Mouse (Mus musculus) cerebellum, postnatal 4 days (tissue): Measurements from ENCODE around the gene Tnpo3.

Source experiments
- DNase-seq, 2 experiments: peaks; one replicate each; pipeline ENCODE4 v3.0.0; 2022; ENCODE audit warnings: low spot score in 2 of 2, mixed read lengths in 1 of 2

The Tnpo3 gene

DNA sequence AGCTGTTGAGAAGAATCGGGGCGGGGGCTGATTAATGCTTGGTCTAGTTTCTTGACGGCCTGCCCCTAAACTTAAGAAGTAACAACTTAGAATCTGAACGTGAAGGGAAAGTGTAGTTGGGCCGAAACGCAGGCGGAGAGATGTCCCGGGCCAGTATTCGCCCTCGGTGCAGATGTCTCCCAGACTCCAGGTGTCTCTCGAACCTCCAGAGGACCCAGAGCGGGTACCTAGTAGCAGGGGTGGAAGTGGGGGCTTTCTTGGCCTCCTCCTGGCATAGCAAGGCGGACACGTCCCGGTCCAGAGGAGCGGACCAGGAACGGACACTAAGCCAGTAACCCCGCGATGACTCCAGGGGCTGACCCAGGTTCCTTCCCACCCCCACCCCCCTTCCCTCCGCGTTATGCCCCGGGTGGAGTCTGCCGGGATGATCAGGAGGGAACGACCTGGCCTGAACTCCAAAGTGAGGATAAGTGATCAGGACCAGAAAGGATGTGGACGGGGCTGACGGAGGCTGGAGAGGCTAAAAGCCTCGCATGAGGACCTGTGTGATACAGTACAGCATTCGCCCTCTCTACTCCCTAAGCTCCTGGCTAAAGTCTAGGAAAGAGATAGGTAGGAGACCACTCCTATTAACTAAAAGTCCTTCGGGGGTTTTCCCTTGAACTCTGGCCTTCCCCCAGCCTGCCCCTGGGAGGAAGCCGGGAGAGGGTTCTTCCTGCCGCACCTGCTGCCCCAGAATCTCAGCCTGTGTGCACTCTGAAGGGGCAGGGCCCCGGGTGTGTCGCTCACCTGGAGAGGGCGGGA lies 82.1 kb downstream of the Tnpo3 start:
- no peak for DNase-seq

DNA sequence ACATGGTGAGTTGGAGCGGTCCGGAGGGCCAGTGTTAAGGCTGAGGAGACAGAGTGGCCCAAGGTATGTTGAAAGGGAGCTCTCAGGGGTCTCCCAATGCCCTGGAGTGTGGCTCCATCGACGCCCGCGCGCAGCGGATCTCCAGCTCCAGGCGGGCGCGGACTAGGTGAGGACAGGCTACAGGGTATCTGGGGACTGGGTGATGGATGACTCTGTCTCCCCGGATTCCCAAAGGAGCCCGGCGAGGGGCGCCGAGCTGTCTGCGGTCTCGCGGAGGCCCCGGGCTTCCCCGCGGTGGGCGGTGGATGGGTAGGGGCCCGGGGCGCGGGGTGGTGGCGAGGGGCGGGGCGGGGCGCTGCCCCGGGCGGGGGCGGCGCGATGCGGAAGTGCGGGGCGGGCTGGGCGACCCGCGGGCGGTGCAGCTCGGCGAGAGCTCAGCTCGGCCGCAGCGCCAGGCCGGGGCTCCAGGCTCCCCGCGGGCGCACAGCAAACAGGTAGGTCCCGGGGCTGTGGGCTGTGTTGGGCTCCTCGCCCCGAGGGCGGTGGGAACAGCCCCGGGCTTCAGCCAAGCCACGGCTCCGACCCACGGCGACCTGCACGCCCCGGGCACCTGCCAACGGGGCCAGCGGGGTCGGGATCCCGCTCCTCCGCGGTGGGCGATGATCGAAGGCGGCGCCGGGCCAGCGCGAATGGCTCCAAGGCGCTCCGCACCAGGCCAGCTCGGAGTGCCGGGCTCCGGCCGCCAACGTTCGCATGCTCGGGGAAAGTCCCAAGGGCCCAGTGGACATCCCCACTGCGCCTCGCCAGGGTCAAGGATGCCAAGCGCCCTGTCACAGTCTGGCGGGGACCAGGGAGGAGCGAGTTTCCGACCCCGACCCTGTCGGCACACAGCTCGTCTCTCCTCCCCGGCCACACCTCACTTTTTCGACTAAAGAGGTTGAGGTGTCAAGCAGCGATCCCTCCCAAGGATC lies 83.1 kb downstream of the Tnpo3 start, which contains the start of gene Irf5:
Gene Irf5, plus strand, starts transcription at position 345 of the 971 bp plus-strand sequence.
- no peak for DNase-seq

DNA sequence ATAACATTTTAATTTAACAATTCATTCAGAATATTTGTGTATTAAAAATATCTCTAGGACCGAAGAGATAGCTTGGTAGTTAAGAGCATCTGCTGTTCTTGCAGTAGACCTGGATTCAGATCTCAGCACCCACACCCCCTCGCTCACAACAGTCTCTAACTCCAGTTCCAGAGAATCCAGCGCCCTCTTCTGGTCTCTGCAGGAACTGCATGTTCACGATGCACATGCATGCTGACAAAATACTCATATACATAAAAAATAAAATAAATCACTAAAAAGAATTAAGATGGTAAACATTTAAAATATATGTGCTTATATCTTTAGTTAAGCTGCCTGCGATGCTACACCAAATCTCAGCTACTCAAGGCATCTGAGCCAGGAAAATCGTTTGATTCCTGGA lies 84.4 kb downstream of the Tnpo3 start:
- DNase-seq = no peak

DNA sequence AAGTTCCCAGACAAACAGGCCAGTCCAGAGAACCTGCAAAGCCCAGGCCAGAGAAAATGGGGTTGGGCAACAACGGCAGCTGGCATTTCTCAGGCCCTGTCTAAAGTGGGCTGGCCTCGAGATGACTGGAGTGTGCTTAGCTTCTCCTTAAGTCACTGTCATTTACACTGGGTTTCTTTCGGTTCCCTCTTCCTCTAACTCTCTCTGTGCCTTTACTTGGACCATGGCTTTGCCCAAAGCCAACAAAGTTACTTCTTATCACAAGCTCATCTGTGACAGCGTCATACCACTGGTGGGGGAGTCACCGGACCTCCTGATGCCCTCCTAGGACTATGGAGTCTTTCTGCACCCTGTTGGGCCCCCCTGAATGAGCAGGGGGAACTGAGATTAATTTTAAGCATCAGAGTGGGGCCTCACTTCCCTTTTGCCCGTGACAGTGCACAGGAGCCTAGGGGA lies 85.6 kb downstream of the Tnpo3 start:
- no peak for DNase-seq

DNA sequence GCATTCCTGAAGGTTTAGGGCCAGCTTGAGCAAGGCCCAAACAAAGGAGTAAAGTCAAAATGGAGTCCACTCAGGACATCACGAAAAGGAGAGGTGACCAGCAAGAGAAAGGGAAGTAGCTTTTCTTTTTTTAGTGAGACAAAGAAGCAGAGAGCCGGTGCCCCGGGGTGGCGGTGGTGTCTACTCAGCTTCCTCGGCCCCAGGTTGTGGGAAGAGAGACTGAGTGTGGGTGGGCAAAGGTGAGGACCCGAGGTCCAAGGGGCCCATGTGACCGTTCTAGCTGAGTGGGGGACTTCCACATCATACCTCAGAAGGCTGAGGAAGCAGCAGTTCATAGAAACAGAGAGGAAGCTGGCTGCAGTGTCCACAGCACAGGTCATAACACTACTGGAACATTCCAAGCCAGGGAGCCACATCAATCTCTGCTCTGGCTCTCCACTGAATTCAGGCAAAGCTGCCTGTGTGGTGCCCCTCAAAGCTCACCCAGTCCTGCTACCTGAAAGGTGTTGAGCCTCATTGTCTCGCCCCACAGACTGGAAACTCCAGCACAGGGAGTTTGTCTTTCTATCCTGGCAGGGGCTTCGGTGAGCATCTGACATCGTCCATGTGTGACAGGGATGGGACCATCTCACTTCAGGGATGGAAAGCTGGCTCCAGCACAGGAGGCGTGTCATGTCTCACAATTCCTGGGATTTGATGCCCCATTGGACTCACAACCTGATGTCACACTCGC lies 86.2 kb downstream of the Tnpo3 start:
- no peak for DNase-seq

DNA sequence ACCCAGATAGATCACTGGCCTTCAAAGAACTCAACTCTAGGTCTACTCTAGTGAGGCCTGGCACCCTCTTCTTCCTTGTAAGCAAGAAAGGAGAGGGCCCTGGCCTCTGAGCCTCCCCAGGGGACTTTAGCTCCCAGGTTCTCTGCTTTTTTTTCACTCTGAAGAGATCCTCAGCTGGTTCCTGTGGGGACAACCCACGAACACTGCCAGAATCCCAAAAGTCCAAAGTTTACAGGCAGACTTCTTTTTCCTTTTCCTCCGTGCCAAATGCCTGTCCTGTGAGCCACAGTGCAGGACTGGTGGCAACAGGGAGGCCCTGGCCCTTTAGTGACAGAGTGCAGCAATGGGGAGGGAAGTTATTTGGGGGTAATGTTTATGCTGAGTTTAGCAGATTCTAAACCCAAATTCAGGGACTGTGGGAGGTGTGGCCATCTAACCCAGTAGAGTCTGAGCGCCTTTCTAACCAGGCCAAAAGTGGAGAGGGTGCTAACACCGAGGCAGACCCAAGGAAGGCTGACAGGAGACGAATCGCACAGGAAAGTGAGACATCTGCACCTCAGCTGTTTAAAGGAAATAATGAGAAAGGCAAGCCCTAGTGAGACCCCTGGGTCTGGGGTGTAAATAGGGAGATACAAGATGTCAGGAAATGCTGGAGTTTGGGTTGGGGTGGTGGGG lies 86.9 kb downstream of the Tnpo3 start:
- DNase-seq = no peak

- DNase-seq = peak in 1 of 2 experiments; percentile 49
These were observed 92.5 kb downstream of the Tnpo3 start for GRCm38 (mm10) chr6:29517139-29517538.

DNA sequence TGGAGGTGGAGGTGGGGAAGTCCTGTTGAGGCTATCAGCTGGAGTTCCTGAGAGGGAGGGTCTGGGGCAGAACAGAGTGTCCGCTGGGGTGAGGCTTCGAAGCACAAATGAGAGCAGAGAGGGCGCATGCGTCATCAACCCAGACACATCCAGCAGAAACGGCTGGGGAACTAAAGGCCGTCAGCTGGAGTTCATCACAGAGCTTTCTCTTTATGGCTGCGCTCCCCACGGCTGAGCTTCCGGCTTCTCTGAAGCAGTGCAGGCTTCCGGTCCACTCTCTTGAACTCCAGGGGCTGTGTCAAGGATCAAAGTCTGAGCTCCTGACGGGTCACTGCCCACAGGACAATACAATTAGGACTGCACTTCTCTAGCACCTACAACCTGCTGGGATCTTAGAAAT lies 96.4 kb downstream of the Tnpo3 start:
- DNase-seq = no peak

DNA sequence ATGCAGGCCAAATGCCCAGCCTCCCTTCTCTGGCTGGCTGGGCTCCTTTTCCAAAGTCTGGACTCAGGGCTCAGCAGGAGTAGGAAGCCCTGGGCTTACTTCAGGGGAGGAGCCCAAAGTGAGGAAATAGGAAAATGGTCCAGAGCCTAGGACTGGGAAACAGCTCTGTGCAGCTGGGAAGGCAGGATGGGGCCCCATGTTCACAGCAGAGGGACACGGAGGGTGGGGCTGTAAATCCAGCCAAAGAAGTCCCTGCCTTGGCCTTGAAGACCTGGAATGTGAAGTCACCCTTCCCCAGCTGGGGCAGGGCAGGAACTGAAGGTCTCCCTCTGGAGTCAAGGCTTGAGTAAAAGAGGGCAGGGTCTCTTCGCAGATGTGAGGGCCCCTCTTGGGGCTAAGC lies 100.6 kb downstream of the Tnpo3 start:
- no peak for DNase-seq

DNA sequence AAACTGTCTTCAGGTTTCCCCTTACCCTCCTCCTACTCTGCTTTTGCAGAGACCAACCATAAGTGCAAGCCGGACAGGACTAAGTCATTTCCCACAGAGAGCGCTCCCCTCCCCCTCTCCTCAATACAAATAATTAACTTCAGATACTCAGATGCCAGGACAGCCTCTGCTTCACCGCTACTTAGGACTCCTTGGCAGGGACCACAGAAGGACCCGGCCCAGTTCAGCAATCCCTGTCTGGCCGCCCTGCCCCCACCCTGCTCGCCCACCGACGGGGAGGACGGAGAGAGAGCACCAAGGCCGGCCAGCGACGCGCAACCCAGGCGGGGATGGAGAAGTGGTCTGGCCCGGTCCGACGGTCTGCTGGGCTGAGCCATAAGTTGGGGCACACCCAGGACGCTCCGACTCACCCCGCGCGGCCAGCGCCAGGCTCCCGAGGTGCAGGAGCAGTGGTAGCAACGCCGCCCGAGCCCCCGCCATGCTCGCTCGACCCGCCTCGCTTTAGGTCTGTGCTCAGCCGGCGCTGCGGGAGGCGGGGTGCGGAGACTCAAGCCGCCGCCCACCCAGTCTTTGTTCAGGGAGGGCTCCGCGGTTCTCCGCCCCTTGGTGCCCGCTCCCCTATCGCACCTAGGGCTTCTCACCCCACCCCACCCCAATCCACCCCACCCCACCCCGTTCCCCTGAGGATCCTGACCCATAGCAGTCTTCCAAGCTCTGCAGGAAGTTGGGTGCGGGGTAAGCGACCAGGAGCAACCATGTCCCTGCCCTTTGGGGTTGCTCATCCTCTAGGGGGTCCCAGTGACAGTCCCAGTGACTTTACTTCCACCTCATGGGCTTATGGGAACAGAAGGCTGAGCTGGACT lies 102.0 kb downstream of the Tnpo3 start, which contains the start of gene Kcp:
Gene Kcp, minus strand, starts transcription at position 506 of the 863 bp plus-strand sequence.
- no peak for DNase-seq

- DNase-seq = no peak
These were observed 102.9 kb downstream of the Tnpo3 start for GRCm38 (mm10) chr6:29506834-29507233.

DNA sequence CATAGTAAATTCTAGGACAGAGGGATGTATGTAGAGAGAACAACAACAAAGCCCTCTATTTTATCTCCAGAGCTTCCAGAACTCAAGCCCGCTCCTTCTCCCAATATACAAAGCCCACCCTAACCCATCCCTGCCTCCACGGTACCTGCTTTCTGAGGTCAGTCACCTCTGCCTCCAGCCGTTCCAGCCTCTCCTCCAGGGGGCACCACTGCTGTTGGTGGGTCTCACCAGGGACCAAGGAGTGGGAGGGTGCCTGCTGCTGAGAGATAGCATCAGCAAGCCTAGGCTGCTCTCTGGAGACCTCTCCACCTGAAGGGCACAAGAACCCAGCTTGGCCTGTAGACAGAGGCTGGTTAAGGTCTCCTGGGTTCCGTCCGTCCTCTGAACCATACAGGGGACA lies 104.2 kb downstream of the Tnpo3 start:
- DNase-seq = no peak

DNA sequence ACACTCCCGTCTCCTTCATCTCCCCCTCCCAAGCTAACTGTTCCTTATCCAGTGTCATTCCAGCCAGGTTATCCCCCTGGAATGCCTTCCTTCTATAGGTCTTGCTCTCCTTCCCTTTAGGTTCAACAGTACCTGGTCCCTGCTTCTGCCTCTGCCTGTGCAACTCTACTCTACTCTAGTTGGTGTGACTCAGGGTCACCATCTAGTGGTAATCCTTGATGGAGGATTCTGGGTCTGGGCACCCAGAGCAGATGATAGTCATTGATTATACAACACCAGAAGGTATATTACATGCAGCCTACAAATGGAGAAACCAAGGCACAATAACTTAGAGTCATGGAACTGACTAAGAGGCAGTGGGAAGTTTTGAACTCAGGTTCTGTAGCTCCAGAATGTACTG lies 108.1 kb downstream of the Tnpo3 start:
- no peak for DNase-seq

- no peak for DNase-seq
These were observed 108.9 kb downstream of the Tnpo3 start for GRCm38 (mm10) chr6:29500810-29501209.

- no peak for DNase-seq
These were observed 109.5 kb downstream of the Tnpo3 start for GRCm38 (mm10) chr6:29500177-29500576.

GRCm38 (mm10) chr6:29497791-29498190 lies 111.9 kb downstream of the Tnpo3 start:
- no peak for DNase-seq

DNA sequence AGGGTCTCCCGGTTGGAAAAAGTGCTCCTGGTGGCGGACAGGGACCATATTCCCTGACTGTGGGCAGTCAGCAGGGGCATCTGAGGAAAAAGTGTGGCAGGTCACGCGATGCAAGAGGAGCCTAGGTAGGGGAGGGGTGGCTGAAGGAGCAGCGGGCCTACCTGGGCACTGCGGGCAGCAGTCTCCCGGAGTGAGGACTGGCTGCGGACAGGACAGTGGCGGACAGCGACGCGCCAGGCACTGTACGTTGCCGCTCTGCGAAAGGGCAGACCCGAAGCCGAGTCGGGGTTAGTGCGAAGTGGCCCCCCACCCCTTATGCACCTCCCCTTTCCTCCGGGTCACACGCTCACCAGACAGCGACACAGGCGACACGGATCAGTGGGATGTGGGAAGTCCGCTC lies 113.4 kb downstream of the Tnpo3 start:
- DNase-seq = no peak

DNA sequence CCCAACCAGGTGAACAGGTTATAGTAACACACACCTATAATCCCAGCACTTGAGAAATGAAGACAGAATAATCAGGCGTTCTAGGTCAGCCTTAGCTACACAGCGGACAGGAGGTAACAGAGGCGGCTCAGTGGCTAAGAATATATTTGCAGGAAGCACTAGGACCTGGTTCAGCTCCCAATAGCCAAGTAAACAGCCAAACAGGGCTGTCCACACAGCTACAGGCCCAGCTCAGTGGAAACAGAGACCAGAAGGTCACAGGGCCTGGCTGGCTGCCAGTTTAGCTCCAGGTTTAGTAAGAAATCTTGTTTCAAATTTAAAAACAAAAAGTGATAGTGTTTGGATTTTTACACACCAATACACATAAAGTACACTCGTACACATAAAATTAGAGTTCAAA lies 115.6 kb downstream of the Tnpo3 start:
- no peak for DNase-seq
